Mouse (Mus musculus) right cerebral cortex, adult 18-20 months (tissue): ENCODE results near the gene Dnm1.
"Not testable (repeated sequence)": the region's sequence is repeated elsewhere in the genome, so short reads cannot be mapped to it uniquely, and the experiment has no call there.

Experiments
- DNase-seq: peaks from one replicate; pipeline ENCODE4 v3.0.0; 2022; ENCODE audit warnings: mixed read lengths

Gene Dnm1

DNA sequence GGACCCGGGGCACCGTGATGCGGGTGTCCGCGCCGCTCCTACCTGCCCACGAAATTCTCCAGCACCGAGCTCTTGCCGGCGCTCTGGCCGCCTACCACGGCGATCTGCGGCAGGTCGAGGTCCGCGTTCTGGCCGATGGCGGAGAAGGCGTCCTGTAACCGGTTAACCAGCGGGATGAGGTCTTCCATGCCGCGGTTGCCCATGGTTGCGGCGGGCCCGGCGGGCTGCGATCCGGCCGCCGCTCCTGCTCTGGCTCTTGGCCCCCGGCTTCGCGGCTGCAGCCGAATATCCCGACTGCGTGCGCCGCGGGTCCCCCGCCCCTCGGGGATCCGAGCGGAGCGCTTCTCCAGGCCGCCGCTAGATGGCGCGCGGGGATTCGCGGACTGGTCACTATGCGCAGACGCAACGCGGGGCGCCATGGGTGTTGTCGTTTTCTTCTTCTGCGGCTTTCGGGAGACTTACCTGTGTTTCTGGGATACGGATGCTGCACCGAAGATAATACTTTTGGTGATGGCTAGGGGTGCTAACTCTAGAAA is at the start of gene Dnm1:
Gene Dnm1 (minus strand): TSS at position 332 of the 536 bp plus-strand sequence.
- DNase-seq = peak; percentile 93

DNA sequence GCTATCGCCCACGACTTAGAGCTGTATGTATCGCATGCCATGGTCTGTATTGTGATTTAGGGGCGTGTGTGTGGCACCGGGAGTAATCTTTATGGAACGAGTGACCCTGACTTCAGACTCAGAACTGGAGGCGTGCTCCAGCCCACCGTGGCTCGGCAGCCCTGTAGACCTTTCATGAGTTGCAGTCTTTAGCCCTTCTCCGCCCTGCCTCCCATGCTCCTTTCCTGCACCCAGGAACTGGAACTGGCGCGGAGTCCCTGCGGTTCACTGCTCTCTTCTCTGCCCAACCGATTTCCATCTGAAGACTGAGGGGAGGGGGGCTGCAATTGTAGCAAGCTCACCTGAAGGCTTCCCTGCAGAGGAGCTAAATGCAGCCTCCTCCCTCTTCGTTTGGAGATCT is 43.6 kb upstream of the Dnm1 start:
- no peak for DNase-seq

DNA sequence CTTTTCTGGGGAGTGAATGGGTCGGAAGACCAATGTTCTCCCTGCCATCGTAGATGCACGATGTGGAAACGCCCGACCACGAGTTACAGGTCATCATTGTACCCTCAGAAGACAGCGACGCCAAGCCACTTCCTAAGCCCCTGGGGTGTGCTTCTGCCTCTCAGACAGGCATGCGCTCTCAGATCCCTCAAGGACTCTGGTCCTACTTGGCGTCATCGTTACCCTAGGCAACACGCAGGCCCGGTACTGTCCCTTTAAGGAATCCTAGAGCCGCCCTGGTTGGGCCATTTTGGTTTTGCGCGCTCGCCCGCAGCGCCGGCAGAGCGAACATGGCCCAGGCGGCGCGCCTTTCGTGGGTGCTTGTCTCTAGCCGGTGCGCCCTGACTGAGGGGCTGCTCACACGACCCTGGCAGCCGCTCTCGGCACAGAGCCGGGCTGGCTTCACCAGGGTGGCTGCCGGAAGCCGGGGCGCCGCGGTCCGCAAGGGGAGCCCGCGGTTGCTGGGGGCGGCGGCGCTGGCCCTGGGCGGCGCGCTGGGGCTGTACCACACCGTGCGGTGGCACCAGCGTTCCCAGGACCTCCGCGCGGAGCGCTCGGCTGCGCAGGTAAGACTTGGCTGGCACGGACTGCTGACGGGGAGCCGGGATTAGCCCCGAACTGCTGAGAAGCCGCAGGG is 42.9 kb upstream of the Dnm1 start:
- peak; percentile 95 for DNase-seq

DNA sequence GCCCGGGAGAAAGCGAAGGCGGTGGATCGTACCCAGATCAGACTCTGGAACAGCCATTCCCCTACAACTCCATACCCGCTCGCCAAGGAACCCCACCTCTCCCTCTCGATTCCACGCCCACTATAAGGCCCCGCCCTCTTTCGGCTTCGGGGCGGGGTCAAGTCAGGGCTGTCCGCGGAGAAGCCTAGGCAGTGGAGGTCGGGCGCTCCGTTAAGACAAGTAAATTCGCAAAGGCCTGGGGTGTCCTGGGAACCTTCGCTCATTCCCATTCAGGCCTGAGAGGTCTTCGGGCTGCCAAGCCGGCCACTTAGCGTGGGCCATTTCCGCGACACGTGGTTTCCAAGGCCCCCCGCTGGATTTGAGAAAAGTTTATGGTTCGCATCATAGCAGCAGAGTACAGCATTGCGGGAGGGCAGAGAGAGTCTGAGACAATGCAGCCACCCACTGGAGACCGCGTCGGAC is 42.4 kb upstream of the Dnm1 start, which contains the start of gene Ptges2:
Gene Ptges2 (plus strand): TSS at position 413 of the 462 bp plus-strand sequence.
- peak; percentile 91 for DNase-seq

DNA sequence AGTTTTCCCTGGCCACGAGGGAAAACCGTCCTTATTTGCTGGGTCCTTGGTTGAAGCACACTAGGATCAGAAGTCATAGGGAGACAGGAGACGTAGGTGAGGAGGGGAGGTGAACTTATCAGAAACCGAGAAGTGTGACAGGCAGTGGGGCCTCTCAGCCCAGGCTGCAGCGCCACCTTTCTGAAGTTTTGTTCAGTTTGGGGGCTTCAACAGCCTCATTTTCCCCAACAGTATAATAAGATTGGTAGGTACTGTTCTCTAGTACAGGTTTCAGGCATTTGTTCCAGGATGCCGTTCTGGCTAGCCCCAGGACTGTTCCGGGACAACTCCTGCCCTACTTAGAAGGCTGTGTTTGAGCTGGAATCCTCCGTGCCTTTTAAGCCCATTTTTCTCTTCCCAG is 41.8 kb upstream of the Dnm1 start:
- DNase-seq = no peak

GRCm38 (mm10) chr2:32392063-32392462 is 38.9 kb upstream of the Dnm1 start:
- DNase-seq = no peak

GRCm38 (mm10) chr2:32390871-32391270 is 37.7 kb upstream of the Dnm1 start:
- no peak for DNase-seq

DNA sequence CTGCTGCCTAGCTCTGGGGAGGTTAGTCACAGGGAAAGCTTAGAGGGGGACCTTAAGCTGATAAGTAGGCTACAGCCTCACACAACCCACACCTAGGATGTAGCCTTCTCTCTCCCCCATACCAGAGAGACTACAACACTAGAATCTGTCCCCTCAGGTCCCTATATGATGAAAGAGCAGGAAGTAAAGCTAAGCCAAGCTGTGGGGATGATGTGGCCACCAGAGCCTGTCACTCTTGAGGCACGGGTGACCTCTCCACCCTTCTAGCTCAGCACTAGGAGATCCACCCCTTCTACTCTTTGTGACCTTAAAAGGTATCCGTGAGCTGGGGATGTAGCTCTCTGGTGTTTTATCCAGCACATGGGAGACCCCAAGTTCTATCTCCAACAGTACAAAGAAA is 36.0 kb upstream of the Dnm1 start:
- DNase-seq = no peak

DNA sequence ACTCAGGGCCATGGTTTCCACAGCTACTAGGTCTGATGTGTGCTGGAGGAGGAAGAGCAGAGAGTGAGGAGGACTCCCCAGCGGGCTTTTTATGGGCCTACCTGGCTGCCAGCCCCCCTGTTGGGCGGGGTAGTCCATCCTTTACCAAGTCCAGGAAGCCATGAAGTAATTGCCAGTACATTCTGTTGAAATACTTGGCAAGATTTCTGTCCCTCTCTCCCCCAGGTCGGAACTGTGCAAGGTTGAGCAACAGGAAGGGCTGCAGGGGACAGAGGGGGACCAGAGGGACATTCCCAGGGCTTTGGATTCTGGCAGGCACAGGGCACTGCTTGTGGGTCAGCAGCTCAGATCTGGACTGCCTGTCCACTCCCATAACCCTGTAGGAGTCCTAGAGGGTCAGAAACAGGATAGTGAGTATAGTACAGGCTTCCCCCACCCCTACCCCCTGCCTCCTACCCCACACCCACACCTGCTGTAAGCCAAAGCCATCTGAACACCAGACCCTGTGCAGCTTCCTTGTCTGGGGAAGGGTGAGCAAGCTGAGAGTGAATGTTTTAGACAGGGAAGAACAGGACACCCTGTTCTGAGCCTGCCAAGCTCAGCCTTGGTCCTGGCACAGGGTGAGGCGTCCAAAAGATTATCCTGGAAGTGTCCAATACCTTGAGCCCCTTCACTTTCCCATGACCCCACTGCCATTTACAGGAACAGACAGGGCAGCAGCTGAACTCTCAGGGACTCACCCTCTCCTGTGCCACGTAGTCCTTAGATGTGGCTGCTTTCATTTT is 34.8 kb upstream of the Dnm1 start, which contains the start of gene Lcn2:
Gene Lcn2 (minus strand): TSS at position 547 of the 785 bp plus-strand sequence.
- DNase-seq = no peak

DNA sequence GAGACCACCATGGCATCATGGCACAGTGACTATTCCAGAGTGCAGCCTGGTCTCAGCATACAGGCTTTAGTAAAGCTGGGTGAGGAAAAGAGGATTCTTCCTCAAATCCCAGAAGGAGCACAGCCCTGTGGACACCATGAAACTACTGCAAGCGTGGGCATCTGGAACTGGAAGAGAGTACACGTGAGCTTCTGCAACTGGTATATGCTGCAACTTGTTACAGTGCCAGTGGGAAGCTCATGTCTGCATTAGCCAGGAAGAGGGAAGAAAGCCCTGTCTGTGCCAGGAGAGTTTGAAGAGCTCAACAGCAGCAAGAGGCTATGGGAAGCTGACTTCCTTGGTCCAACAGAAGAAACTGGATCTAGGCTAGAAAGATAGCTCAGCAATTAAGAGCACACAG is 29.6 kb upstream of the Dnm1 start:
- DNase-seq = no peak

- DNase-seq = peak; percentile 96
Measured at GRCm38 (mm10) chr2:32381775-32382223, 28.7 kb upstream of the Dnm1 start, which contains the start of gene 1110008P14Rik. 1110008P14Rik (minus strand) TSS chr2:32381938.

GRCm38 (mm10) chr2:32381141-32381774 is 28.1 kb upstream of the Dnm1 start:
- DNase-seq = peak; percentile 55

DNA sequence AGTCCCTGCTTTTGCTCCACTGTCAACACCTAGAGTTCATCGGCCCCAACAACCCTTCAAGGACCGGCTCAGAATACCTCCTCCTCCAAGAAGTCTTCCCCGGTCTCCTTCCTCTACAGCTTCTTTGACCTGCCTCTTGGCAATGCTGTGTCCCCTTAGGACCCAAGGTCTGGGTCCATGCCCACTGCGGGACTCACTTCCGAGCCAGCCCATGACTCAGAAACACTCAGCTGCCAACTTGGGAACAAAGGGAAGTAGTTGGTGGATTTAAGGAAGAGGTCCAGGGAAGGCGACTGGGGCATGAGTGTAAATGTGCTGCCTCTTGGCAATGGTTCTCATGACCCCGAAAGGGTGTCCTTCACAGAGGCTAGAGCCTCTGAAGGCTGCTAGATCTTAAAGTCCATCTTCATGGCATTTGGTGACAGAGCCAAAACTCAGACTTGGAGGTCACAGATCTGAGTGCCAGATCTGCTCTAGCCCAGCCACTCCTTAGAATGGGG is 26.9 kb upstream of the Dnm1 start:
- no peak for DNase-seq

DNA sequence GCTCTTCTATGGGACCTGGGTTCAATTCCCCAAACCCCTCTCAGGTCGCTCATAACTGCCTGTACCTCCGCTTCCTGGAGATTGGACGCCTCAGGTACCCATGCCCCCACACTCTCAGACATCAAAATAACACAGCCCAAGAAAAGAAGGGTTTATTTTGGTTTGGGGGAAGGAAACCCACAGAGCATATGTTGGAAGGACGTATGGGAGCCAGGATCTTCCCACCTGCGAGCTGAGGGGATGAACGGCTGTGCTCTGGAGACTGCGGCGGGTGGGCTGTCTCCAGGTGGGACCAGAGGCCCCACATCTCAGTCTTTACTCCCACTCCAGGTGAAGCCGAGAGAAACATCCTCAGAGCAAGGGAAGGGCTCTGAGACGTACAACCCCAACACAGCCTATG is 23.8 kb upstream of the Dnm1 start:
- DNase-seq = no peak

DNA sequence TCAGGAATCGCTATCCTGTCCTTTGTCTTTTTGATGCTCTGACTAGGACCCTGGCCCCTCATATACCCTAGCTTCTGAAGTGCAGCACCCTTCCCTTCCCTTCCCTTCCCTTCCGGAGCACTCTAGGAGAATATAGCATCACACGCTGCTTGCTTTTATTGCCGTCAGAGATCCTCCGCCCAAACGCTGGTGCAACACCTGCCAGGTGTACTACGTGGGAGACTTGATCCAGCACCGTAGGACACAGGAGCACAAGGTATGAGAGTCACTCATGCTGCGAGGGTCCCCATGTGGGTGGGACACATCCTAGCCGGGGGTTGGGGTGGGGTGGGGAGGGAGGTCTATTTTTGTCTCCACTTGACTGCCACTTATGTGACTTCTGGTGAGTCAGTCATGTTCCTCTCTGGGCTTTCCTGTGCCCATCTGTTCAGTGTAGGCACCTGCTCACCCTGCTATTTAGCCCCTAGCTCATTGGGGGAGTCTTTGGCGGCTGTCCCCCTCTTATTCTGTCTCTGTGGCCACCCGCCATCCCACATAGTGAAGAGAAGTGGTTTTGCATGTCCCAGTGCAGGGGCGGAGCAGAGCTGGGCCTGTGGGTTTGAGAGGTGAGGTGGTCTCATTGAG is 22.3 kb upstream of the Dnm1 start:
- DNase-seq = no peak

DNA sequence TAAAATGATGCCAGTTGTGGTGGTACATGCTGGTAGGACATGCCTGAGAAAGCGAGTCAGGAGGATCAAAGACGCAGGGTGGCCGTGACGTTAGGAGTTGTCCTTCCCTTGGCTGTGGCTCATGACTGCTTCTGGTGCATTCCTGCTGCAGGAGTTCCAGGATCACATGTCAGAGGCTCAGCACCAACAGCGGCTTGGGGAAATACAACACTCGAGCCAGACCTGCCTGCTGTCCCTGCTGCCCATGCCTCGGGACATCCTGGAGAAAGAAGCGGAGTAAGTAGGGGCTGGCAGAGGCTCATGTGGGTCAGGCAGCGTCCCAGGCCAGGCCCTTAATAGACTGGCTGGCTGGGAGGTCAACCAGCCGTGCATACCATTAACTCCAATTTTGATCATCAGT is 21.1 kb upstream of the Dnm1 start:
- DNase-seq = no peak

DNA sequence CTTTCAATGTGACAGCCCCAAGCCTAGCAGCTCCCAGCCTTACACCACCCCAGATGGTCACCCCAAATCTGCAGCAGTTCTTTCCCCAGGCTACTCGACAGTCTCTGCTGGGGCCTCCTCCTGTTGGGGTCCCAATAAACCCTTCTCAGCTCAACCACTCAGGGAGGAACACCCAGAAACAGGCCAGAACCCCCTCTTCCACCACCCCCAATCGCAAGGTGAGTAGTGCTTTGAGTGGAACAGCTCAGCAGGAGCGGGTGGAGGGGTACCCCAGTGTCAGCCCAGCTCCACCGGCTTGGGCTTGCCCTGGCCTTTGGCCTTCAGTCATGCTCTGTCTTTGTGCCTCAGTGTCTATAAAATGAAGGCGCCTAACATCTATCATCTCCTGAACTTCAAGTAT is 14.2 kb upstream of the Dnm1 start:
- no peak for DNase-seq

DNA sequence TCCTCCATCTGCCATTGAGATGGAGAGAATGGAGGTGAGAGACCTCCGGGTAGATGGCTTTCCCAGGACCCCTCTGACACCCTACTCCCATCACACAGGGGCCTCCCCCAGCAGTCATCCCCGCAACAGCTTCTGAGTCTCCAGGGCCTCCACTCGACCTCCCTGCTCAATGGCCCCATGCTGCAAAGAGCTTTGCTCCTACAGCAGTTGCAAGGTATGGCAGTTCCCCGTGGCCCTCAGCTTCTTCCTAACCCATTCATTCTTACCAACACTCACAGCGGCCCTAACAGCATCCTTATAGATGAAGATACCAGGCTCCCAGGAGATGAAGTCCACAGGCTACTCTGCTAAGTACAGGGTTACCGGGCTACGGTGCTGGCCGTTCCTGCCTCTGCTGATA is 11.0 kb upstream of the Dnm1 start:
- no peak for DNase-seq

- DNase-seq = no peak
Measured at GRCm38 (mm10) chr2:32363376-32364106, 10.4 kb upstream of the Dnm1 start.

GRCm38 (mm10) chr2:32362817-32363340 is 9.7 kb upstream of the Dnm1 start:
- DNase-seq = peak; percentile 91

GRCm38 (mm10) chr2:32362274-32362673 is 9.1 kb upstream of the Dnm1 start:
- not testable (repeated sequence) for DNase-seq
